Mouse (Mus musculus) myocyte (in vitro differentiated cells): Measurements from ENCODE around the gene Sfta2.

ENCODE experiments used
- CEBPB ChIP-seq: IDR thresholded peaks from 2 replicates; pipeline ENCODE4 v1.6.1; 2011; ENCODE audit warnings: mild to moderate bottlenecking, moderate library complexity; ENCODE audit not compliant: poor library complexity, insufficient read depth, severe bottlenecking
- E2F4 ChIP-seq: IDR thresholded peaks from one replicate; pipeline ENCODE4 v1.6.1; 2011; ENCODE audit warnings: mild to moderate bottlenecking, control low read depth, moderate library complexity; ENCODE audit not compliant: insufficient read depth
- MAX ChIP-seq: IDR thresholded peaks from one replicate; pipeline ENCODE4 v1.6.1; 2011; ENCODE audit warnings: low read depth, mild to moderate bottlenecking, control low read depth
- MYOD1 ChIP-seq, 3 experiments: IDR thresholded peaks; one replicate each; pipeline ENCODE4 v1.6.1; 2011; ENCODE audit warnings: control low read depth in 2 of 3, low read depth in 2 of 3, mild to moderate bottlenecking in 2 of 3, moderate library complexity in 1 of 3; ENCODE audit not compliant: insufficient read length in 2 of 3, control insufficient read depth in 1 of 3
- MYOG ChIP-seq, 3 experiments: IDR thresholded peaks; one replicate each; pipeline ENCODE4 v1.6.1; 2011; ENCODE audit warnings: control low read depth in 2 of 3, low read depth in 2 of 3, mild to moderate bottlenecking in 2 of 3; ENCODE audit not compliant: insufficient read length in 2 of 3, control insufficient read depth in 1 of 3, insufficient read depth in 1 of 3
- POLR2A ChIP-seq: IDR thresholded peaks from one replicate; pipeline ENCODE4 v1.6.1; 2011; ENCODE audit warnings: low read depth, mild to moderate bottlenecking, control low read depth, moderate library complexity; ENCODE audit not compliant: insufficient read length
- POLR2AphosphoS2 ChIP-seq: IDR thresholded peaks from one replicate; pipeline ENCODE4 v1.6.1; 2011; ENCODE audit warnings: low read depth, control low read depth; ENCODE audit not compliant: insufficient read length
- REST ChIP-seq: IDR thresholded peaks from one replicate; pipeline ENCODE4 v1.6.1; 2011; ENCODE audit warnings: mild to moderate bottlenecking, control low read depth, moderate library complexity; ENCODE audit not compliant: insufficient read depth, insufficient read length
- SRF ChIP-seq: IDR thresholded peaks from one replicate; pipeline ENCODE4 v1.6.1; 2011; ENCODE audit warnings: low read depth; ENCODE audit not compliant: control insufficient read depth, insufficient read length
- TCF12 ChIP-seq: IDR thresholded peaks from one replicate; pipeline ENCODE4 v1.6.1; 2011; ENCODE audit warnings: mild to moderate bottlenecking, control low read depth; ENCODE audit not compliant: poor library complexity, insufficient read depth, severe bottlenecking
- TCF3 ChIP-seq: IDR thresholded peaks from one replicate; pipeline ENCODE4 v1.6.1; 2011; ENCODE audit warnings: low read depth, control low read depth; ENCODE audit not compliant: insufficient read length
- USF1 ChIP-seq: IDR thresholded peaks from one replicate; pipeline ENCODE4 v1.6.1; 2011; ENCODE audit warnings: low read depth, mild to moderate bottlenecking, control low read depth, moderate library complexity

GRCm38 (mm10) chr17:35556812-35557211 lies 44.5 kb upstream of the Sfta2 start:
- TF ChIP-seq POLR2A: no peak
- TF ChIP-seq REST: no peak
- no peak for TF ChIP-seq TCF12
- TF ChIP-seq MYOG (IDR thresholded peaks at IDR 0.05; ENCODE audit: control insufficient read depth in 1 of 3, insufficient read depth in 1 of 3, insufficient read length in 2 of 3, low read depth in 2 of 3): no peak
- TF ChIP-seq POLR2AphosphoS2: no peak
- TF ChIP-seq USF1: no peak
- TF ChIP-seq MYOD1 (IDR thresholded peaks at IDR 0.05; ENCODE audit: control insufficient read depth in 1 of 3, insufficient read length in 2 of 3, low read depth in 2 of 3): no peak
- TF ChIP-seq CEBPB: no peak
- TF ChIP-seq SRF: no peak
- TF ChIP-seq E2F4: no peak
- TF ChIP-seq MAX: no peak
- TF ChIP-seq TCF3: no peak
